ENCODE assay signal across 8 mouse cellular contexts in genomic region chr8:71907798-71908257, GRCm38 (mm10). TPM values are rescaled to one million over a fixed set of nuclear protein-coding genes. Genes with fewer than 3 reads are reported as not detected.
A peak's percentile ranks its signal among the peaks of the same experiment; 100 is the strongest.
DNase-seq lines count a peak whose midpoint lies in the region; ATAC-seq lines count a peak whose summit lies in the region.

No protein-coding gene starts in this region.

- H3K27ac ChIP-seq in limb, embryonic 10.5 days = peak overlapping the region; percentile 97
- H3K27ac ChIP-seq in stomach, embryonic 14.5 days (ENCODE audit: low read length) = peak overlapping the region; percentile 94; the same call in 1 of the 2 replicates

- H3K4me2 ChIP-seq in stomach, embryonic 14.5 days (replicated peaks; ENCODE audit: low read depth, low read length) = peak overlapping the region; percentile 50

- H3K4me1 ChIP-seq in erythroblast, embryonic 14.5 days (ENCODE audit: control insufficient read depth) = peaks cover 17% of the 10 kb centered on the region
- H3K4me1 ChIP-seq in limb, embryonic 10.5 days = no peaks in the 10 kb centered on the region
- no peaks in the 10 kb centered on the region for H3K4me1 ChIP-seq in stomach, embryonic 14.5 days (ENCODE audit: control insufficient read depth, insufficient read depth, low read length)

- WGBS in limb, embryonic 10.5 days = 97% methylated on average over 5 of the region's 5 CpGs
- 94% methylated on average over 5 of the region's 5 CpGs for WGBS in stomach, embryonic 14.5 days

- DNase-seq in right cerebral cortex, postnatal 25 days = peak; percentile 6
- DNase-seq in right cerebral cortex, adult 2 months (ENCODE audit: low spot score in 2 of 2) = no peak
- no peak for DNase-seq in limb, embryonic 10.5 days (ENCODE audit: low spot score)
- no peak for DNase-seq in right cerebral cortex, postnatal 4 days
- no peak for DNase-seq in adrenal gland, adult 18-20 months (ENCODE audit: low spot score in 2 of 2)

- no peaks in the 10 kb centered on the region for H3K27me3 ChIP-seq in erythroblast, embryonic 14.5 days (ENCODE audit: control insufficient read depth)
- H3K27me3 ChIP-seq in limb, embryonic 10.5 days (ENCODE audit: low read depth, poor library complexity, severe bottlenecking) = no peaks in the 10 kb centered on the region
- no peaks in the 10 kb centered on the region for H3K27me3 ChIP-seq in stomach, embryonic 14.5 days (ENCODE audit: control insufficient read depth, insufficient read depth, low read length)

- ATAC-seq in erythroblast, adult 5-6 weeks (replicated peaks; ENCODE audit: low FRiP score, poor library complexity, severe bottlenecking) = no peak
- ATAC-seq in stomach, embryonic 14.5 days (ENCODE audit: insufficient number of reproducible peaks, insufficient read depth, low FRiP score, low read depth) = no peak

- H3K9me3 ChIP-seq in erythroblast, embryonic 14.5 days (ENCODE audit: control insufficient read depth, low read length) = no peaks in the 10 kb centered on the region
- no peaks in the 10 kb centered on the region for H3K9me3 ChIP-seq in limb, embryonic 10.5 days (replicated peaks)
- H3K9me3 ChIP-seq in stomach, embryonic 14.5 days (ENCODE audit: control insufficient read depth, low read depth, low read length) = peaks cover 6% of the 10 kb centered on the region; the same call in 1 of the 2 replicates

- no peaks in the 10 kb centered on the region for H3K36me3 ChIP-seq in erythroblast, embryonic 14.5 days (ENCODE audit: control insufficient read depth)
- 0 out of 2 replicates have a peak, but pooled peaks cover under 1% of the 10 kb centered on the region for H3K36me3 ChIP-seq in limb, embryonic 10.5 days
- no peaks in the 10 kb centered on the region for H3K36me3 ChIP-seq in stomach, embryonic 14.5 days (ENCODE audit: control insufficient read depth, insufficient read depth, low read length)

- H3K9ac ChIP-seq in stomach, embryonic 14.5 days (replicated peaks; ENCODE audit: low read depth, low read length) = peak overlapping the region; percentile 70; the same call in 1 of the 2 replicates

- peak overlapping the region; percentile 88 for H3K4me3 ChIP-seq in erythroblast, embryonic 14.5 days (replicated peaks)
- H3K4me3 ChIP-seq in limb, embryonic 10.5 days = peak overlapping the region; percentile 71
- peak overlapping the region; percentile 55 for H3K4me3 ChIP-seq in stomach, embryonic 14.5 days (ENCODE audit: low read depth, low read length)

RNA-seq across cellular contexts. Expression of gene Zfp882, which starts 0.6 kb away (rescaled TPM):
- polyA plus RNA-seq in erythroblast, embryonic 14.5 days (2012) = 0.02 TPM in 1 of 2 replicates, not detected in the other
- total RNA-seq in erythroblast, adult 5-6 weeks (2015; ENCODE audit: low replicate concordance) = 2.1 TPM in 1 of 2 replicates, not detected in the other
- total RNA-seq in erythroblast, adult 5-6 weeks (2017; ENCODE audit: low replicate concordance) = 2.0 and 3.3 TPM in 2 replicates
- 5.4 and 7.2 TPM in 2 replicates for polyA plus RNA-seq in limb, embryonic 10.5 days (2016; fragmentation: Nextera tagmentation; extraction: Ambion mirVana)
- polyA plus RNA-seq in stomach, embryonic 14.5 days (2014; fragmentation: Nextera tagmentation; extraction: Ambion mirVana) = 7.3 and 7.4 TPM in 2 replicates
- 1 to 10 TPM; 5.4 to 7.0 TPM for total RNA-seq in adrenal gland, adult 18-20 months (2021)

RNA-seq across cellular contexts. Expression of gene Zfp617, which starts 0.6 kb away (rescaled TPM):
- polyA plus RNA-seq in erythroblast, embryonic 14.5 days (2012) = 0.19 TPM in 2 replicates
- total RNA-seq in erythroblast, adult 5-6 weeks (2015; ENCODE audit: low replicate concordance) = 9.2 and 10.4 TPM in 2 replicates
- 5.5 and 6.8 TPM in 2 replicates for total RNA-seq in erythroblast, adult 5-6 weeks (2017; ENCODE audit: low replicate concordance)
- 27.4 and 34.3 TPM in 2 replicates for polyA plus RNA-seq in limb, embryonic 10.5 days (2016; fragmentation: Nextera tagmentation; extraction: Ambion mirVana)
- polyA plus RNA-seq in stomach, embryonic 14.5 days (2014; fragmentation: Nextera tagmentation; extraction: Ambion mirVana) = 27.5 and 29.9 TPM in 2 replicates
- 10 to 100 TPM; 26.5 to 36.6 TPM for total RNA-seq in adrenal gland, adult 18-20 months (2021)

RNA-seq across cellular contexts. Expression of gene Zfp709, which starts 26.0 kb away (rescaled TPM):
- not detected in 2 replicates for polyA plus RNA-seq in erythroblast, embryonic 14.5 days (2012)
- 1.3 and 2.9 TPM in 2 replicates for total RNA-seq in erythroblast, adult 5-6 weeks (2015; ENCODE audit: low replicate concordance)
- 1.3 and 2.5 TPM in 2 replicates for total RNA-seq in erythroblast, adult 5-6 weeks (2017; ENCODE audit: low replicate concordance)
- polyA plus RNA-seq in limb, embryonic 10.5 days (2016; fragmentation: Nextera tagmentation; extraction: Ambion mirVana) = 3.7 and 3.9 TPM in 2 replicates
- polyA plus RNA-seq in stomach, embryonic 14.5 days (2014; fragmentation: Nextera tagmentation; extraction: Ambion mirVana) = 7.1 and 7.3 TPM in 2 replicates
- total RNA-seq in adrenal gland, adult 18-20 months (2021) = 1 to 10 TPM; 5.7 to 6.4 TPM

RNA-seq across cellular contexts. Expression of gene Zfp961, which starts 43.0 kb away (rescaled TPM):
- polyA plus RNA-seq in erythroblast, embryonic 14.5 days (2012) = 0.03 and 0.12 TPM in 2 replicates
- 11.7 and 15.8 TPM in 2 replicates for total RNA-seq in erythroblast, adult 5-6 weeks (2015; ENCODE audit: low replicate concordance)
- total RNA-seq in erythroblast, adult 5-6 weeks (2017; ENCODE audit: low replicate concordance) = 8.6 and 9.1 TPM in 2 replicates
- polyA plus RNA-seq in limb, embryonic 10.5 days (2016; fragmentation: Nextera tagmentation; extraction: Ambion mirVana) = 28.0 and 28.1 TPM in 2 replicates
- 22.3 and 27.4 TPM in 2 replicates for polyA plus RNA-seq in stomach, embryonic 14.5 days (2014; fragmentation: Nextera tagmentation; extraction: Ambion mirVana)
- total RNA-seq in adrenal gland, adult 18-20 months (2021) = 10 to 100 TPM; 15.3 to 21.1 TPM

Comparison
In these comparisons a context has a peak if more than half of its experiments do, and no peak if none do; other contexts are left out.
1. RNA of gene Zfp617, which starts 0.6 kb away (polyA plus RNA-seq): 27.4 to 34.3 TPM in limb, embryonic 10.5 days and 27.5 to 29.9 TPM in stomach, embryonic 14.5 days; 0.19 TPM in erythroblast, embryonic 14.5 days; every median in the first group is over 10 times any median in the second.
2. Peak in every context shown above with its lines, with median percentiles within 50 percentile points of each other: H3K4me3 ChIP-seq.